Mouse (Mus musculus) cerebellum, postnatal 25 days (tissue): ENCODE measurements around the gene Cfap157.

Experiments
- DNase-seq, 2 experiments: peaks; one replicate each; pipeline ENCODE4 v3.0.0; 2021; ENCODE audit warnings: mixed read lengths in 2 of 2

The Cfap157 gene

DNA sequence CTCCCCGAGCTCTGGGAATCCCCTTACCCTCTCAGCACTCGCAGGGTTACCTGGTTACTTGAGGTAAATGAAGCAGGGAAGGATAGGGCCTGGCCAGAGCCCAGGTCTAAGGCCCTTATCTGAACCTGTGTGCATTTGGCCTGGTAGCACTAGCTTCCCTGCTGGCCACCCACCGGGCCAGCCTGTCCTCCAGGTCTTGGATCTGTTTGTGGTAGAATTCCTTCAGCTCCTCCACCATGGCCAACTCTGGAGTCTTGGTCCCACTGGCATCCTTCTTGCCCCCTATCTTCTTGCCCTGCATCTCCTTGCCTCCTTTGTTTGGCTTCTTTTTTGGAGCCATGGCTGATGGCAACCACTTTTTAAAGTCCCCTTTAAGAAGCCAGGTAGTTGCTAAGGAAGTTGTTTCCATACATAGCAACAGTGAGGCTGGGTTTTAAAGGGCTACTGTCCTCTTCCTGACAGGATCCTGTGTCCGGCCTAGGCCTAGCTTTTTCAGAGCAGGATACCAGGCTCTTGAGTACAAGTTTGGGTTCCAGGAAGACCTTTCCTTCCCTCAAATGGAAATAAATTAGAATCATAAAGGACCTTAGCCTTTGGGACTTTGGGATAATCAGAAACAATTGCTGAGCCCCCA lies at the start of gene Cfap157:
Gene Cfap157 (minus strand): TSS at position 381 of the 634 bp plus-strand sequence.
- DNase-seq = no peak

- DNase-seq = peak in 1 of 2 experiments; percentile 11
Measured at GRCm38 (mm10) chr2:32828979-32829676, 44.9 kb upstream of the Cfap157 start.

DNA sequence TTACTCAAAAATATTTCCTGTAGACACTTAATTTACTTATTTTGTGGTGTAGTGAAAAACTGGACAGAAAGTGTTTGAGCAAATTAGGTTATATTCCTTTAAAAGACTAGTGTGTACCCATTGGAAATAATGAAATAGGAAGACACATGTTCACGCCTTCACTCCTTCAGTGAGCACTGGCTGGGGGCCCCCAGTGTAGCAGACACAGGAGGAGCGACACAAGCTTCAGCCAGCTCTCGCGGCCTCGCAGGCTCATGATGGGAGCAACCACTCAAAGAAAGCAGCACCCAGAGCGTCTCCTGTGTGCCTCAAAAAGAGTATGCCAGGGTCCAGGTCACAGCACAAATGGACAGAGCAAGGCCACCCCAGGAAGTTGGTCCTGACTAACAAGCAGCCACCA lies 41.6 kb upstream of the Cfap157 start:
- DNase-seq = peak in 1 of 2 experiments; percentile 41

GRCm38 (mm10) chr2:32824778-32825177 lies 40.5 kb upstream of the Cfap157 start:
- no peak for DNase-seq

GRCm38 (mm10) chr2:32824181-32824580 lies 40.0 kb upstream of the Cfap157 start:
- peak in 1 of 2 experiments; percentile 19 for DNase-seq

DNA sequence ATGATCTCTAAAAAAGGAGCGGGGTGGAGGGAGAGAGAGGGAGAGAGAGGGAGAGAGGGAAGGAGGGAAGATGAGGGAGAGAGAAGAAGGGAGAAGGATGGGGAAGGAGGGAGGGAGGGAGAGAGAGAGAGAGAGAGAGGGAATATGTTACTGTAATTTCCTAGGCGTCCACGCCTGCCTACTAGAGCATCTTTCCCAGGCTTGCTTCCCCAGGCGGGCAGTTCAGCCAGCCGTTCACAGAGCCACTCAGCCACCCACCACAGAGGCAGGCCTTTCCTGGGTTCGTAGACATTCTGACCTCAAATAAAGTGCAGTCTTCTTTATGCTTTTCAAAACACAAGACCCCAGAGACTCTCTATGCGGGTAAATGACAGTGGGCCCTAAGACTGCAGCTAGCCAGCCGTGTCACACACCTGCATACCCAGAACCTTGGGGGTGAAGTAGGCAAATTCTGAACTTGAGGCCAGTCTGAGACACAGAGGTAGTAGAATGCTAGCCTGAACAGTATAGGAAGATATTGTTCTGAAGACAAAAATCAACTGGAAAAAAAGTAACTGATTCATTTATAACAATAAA lies 39.4 kb upstream of the Cfap157 start:
- peak in 1 of 2 experiments; percentile 45 for DNase-seq

DNA sequence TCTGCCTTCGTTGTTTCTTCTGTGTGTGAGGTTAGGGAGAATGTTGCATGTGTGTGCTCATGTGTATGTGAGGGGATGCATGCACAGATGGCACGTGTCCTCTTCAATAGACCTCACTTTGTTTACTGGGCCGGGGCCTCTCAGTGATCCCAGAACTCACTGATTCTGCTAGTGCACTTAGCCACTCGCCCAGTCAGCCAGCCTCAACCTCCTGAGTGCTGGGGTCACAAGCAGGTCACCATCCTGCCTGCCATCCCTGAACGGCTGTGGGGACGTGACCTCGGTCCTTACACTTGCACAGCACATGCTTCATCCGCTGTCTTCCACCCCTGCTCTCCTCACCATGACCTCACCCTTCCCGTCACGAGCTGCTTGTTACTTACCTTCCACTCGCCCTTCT lies 38.9 kb upstream of the Cfap157 start:
- DNase-seq = peak in 1 of 2 experiments; percentile 48

GRCm38 (mm10) chr2:32822643-32823042 lies 38.4 kb upstream of the Cfap157 start:
- DNase-seq = peak; percentile 63 to 64

- DNase-seq = peak; percentile 59 to 70
Measured at GRCm38 (mm10) chr2:32821041-32821802, 37.0 kb upstream of the Cfap157 start.

DNA sequence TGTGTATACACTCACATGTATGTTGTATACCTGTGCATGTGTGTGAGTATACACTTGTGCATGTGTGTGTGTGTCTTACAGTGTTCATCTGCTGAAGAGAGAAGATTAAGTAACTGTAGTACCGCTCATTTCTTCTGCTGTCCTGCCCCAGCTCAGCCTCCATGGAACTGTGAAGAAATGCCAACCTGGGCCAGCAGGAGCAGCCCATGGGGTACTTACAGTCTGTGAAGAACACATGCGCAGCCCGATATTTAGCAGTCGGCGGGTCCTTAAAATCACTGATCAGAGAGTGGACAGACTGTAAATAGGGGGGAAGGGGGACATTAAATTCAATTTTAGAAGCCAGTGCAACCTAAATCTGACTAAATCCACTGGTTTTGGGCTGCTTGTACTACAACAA lies 34.0 kb upstream of the Cfap157 start:
- DNase-seq = peak in 1 of 2 experiments; percentile 44

DNA sequence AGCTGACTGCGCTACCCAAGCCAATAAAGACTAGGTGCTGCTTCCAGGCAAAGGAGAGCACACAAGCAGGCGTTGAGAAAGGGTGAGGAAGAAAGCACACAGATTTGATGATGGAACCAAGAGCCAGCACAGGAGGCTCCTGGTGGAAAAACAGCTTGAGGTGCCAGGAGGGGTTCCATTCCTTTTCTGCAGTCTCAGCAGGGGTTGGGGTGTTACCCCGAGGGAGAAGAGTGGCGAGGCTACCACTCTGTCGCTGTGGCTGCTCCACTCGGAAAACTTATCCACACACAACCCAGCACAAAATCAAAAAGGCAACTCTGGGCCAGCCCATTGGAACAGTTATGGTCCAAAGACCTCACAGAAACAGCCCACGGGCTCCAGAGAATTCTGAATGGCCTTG lies 33.4 kb upstream of the Cfap157 start:
- no peak for DNase-seq

DNA sequence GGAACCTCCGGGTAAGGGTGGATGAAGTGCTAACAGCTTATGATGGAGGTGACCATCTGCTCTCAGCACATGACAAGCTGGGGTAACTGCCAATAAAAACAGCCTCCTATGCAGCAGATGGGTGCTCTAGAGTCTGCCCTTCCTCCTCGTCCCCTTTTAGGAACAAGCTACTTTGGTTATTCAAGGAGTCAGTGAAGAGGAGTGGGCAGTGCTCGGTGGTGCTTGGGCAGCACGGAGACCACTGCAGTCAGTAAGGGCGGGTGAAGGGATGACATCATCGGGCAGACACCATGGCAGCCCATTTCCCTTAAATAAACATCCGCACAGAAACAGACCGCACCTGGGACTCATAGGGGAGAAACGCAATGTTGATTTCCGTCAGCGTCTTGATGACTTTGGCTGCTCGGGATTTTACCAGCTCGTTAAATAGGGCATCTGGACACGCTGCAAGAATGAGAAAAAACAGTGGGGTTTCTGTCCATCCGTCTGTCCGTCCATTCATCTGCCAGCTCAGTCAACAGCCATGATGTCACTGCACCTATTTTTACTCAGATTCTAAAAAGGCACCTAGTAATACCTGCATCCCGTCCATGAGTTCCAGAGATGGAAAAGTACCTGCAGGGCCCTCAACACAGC lies 32.8 kb upstream of the Cfap157 start:
- DNase-seq = peak; percentile 86 to 87

DNA sequence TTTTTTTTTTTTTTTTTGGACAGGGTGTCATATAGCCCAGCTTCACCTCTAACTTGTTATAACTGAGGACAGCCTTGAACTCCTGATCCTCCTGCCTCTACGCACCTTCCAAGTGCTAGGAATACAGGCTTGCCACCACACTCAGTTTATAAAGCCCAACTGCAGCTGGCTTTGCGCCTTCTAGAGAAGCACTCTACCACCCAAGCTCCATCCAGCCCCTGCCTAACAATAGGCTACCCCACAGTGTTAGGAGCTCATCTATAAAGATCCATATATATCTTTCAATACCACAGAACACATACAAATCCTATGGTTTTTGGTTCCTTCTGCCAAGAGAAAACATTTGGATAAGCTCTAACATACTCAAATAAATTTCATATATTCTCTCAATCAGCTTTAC lies 32.3 kb upstream of the Cfap157 start:
- DNase-seq = peak; percentile 44 to 58

GRCm38 (mm10) chr2:32811959-32812358 lies 27.7 kb upstream of the Cfap157 start:
- peak; percentile 76 to 81 for DNase-seq

GRCm38 (mm10) chr2:32808816-32809566 lies 24.8 kb upstream of the Cfap157 start:
- DNase-seq = peak in 1 of 2 experiments; percentile 58

- no peak for DNase-seq
Measured at GRCm38 (mm10) chr2:32798251-32798962, 14.2 kb upstream of the Cfap157 start.

DNA sequence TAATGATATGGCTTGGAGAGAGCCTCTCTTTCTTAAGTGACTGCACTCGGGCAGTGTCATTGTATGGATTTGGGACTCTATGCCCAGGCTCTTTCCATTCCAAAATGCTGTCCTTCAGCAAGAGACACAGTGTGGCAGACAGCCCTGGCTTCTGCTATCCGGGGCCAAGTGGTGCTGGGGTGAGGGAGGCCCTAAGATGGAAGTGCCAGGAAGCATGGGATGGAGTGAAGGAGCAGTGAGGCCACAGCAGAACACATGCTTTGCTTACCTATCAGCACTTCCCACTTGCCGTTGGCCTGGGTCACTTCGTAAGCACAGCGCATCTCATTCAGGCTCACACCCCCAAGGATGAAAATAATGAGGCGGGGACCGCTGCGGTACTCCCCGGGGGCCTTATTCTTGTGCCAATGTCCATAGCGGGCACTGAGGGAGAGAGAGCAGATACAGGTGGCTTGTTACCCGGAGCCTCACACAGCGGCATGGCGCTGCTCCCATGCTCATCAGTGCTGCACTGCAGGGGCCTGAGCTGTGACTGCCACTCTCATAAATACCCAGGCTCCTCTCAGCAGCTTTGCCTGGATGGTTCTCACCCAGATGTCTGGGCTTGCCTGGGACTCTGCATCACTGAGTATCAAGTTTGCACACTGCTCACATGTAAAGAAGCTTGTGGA lies 11.7 kb upstream of the Cfap157 start:
- peak; percentile 57 to 61 for DNase-seq

DNA sequence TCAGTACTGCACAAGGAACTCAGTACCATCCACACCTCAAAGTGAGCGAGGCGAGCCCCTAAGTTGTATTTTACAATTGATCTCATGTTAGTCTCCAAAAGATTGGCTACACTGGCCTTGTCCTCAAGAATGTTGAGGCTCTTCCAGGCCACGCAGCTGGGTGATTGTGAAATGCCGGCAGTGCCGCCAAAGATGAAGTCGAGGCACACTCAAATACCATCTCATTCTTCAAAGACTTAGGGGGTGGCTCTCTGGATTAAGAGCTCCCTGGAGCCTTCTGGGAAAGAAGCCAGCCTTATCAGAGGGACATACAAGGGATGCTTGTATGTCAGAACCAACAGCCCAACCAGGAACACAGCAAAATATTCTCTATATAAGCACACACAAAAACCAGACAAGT lies 7.1 kb upstream of the Cfap157 start:
- DNase-seq = no peak

DNA sequence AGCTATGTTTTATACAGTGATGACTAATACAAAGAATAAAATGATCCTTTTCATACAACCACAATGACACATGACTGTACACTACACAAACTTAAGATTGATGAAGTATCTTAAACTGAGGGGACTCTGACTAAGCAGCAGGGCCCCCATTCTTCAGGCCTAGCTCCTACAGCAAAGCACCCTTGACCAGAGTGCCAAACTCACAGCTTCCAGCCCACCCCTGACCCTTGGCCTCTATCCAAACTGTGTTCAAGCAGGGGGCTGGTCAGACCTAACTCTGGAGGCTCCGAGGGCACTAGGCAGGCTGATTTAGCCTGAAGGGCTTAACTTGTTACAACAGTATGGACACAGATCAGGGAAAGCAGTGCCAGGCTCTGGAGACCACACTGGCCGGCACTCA lies 4.4 kb upstream of the Cfap157 start:
- DNase-seq = no peak

- peak in 1 of 2 experiments; percentile 66 for DNase-seq
Measured at GRCm38 (mm10) chr2:32787176-32787575, 2.9 kb upstream of the Cfap157 start.

DNA sequence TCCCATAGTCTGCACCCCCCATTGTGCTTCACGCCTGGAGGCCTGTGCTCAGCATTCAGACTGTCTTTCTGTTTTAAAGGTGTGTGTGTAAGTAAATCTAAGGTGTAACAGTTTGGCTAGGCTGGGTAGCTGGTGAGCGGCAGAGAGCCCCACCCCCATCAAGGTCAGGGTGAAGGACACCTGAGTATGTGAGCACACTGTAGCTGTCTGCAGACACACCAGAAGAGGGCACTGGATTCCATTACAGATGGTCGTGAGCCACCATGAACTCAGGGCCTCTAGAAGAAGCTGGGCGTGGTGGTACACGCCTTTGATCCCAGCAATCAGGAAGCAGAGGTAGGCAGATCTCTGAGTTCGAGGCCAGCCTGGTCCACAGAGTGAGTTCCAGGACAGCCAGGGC lies 2.5 kb downstream of the Cfap157 start:
- no peak for DNase-seq
